Mouse (Mus musculus): Measurements from ENCODE around the gene Smarca2.

The Smarca2 gene

DNA sequence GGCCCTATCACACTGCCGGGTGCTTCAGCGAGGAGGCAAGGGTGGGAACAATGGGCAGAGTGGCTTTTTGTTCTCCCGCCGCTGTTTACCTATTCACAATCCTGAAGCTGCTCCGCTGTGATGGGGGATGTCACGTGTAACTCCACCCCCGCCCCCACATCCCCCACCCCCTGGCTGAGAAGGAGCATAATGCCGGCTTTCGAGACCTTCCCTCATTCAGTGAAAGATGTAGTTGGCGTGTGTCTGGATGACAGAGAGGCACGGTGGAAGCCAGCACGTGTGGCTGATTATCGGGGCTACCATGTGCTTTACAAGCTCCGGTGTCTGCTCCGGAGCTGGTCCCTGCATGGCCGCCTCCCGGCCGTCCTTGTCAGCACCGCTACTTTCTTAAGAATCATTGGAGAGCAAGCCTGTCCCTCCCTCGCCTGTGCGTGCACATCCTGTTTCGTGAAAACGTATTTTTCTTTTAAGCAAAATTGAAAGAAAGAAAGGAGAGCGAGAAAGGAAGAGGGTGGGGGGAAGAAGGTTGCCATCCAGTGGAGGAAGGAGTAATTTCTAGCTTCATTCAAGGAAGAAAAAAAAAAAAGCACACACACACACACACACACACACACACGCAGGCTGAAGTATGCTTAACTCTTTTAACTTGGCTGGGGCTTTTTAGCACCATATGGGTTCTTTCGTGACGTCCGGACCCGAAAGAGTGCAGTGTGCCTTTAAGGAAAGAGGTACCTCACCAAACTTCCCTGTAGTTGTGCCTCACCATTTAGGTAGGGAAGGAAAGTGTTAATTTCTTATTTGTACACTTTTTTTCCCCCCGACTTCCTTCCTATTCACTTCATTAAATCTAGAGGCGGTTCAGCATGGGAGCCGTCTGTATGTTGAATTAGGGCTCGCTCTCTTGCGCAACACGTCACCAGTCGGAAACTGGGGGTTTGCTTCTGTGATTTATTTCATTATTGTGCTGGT, 143.0 kb downstream of the Smarca2 start:
- DNase-seq (ENCODE audit: low spot score): peak; percentile 44

DNA sequence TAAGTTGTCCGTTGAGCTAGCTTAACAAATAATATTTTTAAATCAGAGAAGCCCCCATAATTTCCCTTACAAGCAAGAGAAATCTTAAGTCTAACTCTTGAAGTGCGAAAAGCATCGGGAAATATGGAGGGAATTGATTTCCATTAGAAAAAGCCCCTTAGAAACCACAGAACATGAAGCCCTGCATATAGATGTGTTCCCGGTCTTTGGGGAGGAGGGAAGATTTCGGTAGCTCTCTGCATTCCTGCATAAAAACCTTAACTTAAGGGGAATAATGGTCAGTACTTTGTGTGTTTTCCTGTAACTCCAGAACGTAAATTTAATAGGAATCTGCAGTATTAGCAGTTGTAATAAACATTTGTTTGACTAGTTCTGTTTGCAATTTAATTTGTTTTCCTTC, 143.8 kb downstream of the Smarca2 start:
- no peak for DNase-seq (ENCODE audit: low spot score)

DNA sequence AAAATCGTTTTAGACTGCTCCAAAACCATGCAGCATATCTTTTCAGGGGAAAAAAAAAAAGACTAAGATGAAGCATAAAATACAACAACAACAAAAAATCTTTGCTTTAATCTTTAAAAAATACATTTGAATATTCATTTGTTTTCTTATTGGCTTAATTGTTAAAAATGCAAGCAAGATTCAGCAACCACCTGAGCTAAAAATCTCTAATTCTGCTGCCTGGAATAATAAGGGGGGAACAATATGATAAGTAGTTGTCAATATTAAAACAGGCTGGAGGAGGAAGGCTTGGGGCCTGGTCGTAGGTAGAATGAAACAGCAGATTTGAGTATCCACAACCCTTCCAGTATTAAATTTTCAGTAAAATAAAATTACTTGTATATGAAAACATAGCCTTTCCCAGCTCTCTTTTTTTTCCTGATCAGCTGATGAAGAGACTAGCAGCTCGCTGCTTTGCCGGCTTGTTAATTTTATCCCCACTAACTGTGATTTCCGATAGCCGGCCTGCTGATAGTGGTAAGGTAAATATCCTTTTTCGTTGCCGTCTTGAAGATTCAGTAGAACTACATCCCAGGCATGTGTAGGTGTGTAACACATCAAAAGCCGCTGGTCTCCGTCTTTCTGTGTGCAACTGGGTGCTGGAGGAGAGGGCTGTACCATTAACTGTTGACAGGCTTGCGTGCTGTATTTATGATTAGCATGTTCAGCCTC, 144.7 kb downstream of the Smarca2 start:
- no peak for DNase-seq (ENCODE audit: low spot score)

DNA sequence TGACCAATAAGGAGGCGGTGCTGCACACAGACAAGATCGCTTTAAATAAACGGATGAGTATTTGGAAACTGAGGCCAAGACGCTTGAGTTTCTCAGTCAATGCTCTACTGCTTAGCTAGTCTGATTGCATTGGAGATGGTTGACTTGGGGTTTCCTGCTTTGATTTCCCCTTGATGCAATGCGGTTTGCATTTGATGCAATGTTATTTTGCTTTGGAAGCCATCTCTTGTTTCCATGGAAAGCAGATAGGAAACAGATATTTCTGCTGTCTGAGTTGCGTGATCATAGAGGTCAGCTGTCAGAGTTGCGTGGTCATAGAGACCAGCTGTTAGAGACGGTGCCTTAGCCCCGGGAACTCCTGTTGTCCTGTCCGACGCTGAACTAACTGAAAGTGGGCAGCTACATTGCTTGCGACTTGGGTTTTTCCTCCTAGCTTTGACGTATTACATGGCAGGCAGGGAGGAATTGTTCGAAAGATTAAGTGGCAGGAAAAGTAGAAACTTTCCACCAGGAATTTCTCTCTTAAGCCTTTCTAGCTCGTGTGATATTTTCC, 147.8 kb downstream of the Smarca2 start:
- no peak for DNase-seq (ENCODE audit: low spot score)

DNA sequence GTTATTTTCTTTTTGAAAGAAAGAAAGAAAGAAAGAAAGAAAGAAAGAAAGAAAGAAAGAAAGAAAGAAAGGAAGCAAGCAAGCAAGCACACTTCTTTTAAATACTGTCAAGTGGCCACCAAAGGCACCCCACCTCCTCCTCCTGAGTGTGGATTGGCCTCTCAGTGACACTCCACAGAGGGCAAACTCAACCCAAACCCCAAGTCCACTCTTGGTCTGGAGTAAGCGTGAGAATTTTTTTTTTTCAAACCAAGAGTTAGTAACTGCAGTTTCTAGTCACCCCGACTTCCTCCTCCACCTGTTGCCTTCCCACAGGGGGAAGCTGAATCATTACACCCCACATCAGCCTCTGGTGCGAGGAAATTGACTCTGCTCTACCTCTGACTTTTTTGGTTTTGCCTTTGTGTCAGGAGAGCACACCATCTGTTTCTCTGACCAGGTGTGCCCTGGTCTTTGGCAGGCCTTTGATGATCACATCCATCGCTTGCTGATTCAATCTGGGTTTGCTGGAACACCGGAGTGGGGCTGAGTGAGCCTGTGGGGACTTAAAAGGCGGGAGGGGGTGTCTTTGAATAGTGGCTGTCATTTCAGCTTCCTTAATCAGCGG, 148.5 kb downstream of the Smarca2 start:
- DNase-seq (ENCODE audit: low spot score): no peak

DNA sequence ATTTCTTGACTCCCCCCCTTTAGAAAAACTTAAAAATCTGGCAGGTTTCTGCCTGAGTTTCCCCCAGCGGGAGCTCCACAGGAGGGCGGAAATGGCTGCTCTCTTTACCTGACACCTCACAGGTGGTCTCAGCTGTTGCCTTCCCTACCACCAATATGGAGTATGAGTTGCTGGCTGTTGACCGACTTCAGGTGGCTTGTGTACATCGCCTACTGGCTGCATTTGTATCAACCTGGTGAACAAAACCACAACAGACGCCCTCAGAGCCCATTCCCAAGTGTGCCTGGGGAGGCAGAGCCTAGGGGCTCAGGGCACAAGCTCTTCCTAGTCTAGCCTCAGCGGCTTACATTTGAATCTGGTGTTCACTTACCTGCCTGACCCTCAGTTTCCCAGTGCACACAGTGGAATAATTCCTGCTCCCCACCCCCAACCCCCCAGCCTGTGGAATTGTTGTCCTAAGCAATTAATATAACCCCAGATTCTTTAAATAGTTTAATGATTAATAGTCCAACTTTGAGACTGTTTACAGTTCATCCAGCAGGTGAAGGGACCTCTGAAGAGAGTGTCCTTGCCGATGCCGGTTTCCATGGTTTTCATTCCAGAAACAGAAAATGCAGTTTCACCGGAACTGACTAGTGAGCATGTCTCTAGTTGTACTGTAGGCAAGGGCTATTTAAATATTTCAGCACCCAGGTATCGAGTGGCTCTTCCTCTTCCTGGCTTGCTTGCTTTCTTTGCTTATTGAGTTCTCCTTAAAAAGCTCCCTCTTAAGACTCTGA, 149.4 kb downstream of the Smarca2 start:
- DNase-seq (ENCODE audit: low spot score): no peak

DNA sequence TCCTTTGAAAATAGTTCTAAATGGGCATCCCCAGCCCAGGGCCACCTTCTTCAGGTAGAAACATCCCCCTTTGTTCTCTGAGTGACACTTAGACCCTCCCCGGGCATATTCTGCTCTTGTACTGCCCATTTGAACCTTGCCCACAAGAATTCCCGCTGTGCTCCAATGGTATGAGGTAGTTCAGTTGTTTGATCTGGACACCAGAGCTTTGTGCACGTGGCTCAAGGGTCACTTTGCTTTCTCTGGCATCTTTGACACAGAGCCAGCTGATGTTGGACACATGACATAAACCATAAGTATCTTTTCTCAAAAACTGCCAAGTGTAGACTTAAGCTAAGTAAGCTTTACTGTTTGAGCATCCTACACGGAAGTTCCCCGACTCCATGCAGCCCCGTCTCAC, 151.1 kb downstream of the Smarca2 start:
- DNase-seq (ENCODE audit: low spot score): no peak

DNA sequence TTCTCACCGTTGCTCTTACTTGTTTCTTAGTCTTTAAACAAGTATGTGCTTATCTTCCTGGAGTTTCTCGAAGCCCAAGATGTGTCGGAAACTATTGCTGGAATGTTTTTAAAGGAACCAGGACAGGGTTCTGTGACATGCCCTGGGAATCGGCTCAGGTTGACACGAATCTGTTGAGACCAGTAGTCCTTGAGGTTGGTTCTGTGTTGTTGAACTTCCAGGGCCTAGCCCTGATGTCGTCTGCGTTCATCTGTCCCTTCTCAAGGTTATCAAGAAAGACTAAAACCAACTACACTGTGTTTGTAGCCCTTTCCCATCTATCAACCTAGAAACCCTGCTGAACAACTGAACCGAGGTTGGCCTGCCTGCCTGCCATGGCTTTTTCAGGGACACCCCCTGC, 151.5 kb downstream of the Smarca2 start:
- DNase-seq (ENCODE audit: low spot score): no peak

DNA sequence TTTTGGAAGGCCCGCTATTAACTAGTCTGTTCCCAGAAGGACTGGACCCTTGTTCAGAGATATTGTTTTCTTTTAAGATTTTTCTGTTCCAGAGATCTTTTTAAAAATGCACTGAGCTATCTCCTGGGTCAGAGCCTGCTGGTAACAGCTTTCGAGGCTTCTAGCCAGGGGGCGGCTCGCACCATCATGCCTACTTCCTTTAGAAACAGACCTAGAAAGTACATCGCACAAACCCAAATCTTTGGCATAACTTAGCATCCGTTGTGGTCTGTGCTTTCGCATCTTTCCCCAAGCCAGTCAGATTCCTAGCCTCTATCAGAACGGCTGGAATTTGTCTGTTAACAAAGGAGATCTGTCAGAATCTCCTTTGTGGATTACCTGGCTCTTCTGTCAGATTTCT, 153.3 kb downstream of the Smarca2 start:
- DNase-seq (ENCODE audit: low spot score): no peak

DNA sequence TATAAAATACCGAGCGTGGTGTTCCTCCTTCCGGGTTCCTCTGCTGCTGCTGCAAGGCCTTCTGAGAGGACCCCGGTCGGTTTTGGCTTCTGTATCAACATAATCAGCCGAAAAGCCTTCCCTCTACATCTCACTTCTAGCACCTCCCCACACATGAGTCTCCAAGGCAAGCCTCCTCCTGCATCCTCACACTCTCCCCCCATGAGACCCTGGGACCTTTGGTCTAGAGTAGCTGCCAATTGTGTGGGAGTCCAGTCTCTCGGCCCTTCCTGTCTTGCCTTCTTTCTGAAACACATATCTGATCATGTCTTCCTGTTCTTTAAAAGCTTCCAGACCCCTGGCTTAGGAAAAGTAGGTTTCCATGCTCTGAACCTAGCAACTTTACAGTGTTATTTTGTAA, 153.8 kb downstream of the Smarca2 start:
- DNase-seq (ENCODE audit: low spot score): no peak

DNA sequence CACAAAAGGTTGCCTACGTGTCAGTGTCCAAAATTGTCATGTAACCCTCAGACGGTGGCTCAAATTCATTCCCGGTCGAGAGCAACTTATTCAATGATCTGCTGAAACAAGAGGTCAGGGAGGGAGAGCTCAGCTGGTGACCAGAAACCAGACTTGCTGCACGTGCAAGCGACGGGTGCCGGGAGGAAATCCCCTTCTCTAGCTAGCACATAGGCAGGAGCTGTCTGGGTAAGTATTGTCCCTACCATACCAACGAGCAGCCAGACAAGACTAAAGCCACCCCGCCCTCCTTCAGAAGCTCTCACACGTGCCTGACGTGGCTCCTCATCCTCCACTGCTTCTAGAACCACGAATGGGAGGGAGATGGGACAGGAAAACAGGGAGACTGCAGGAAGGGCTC, 154.4 kb downstream of the Smarca2 start:
- no peak for DNase-seq (ENCODE audit: low spot score)

DNA sequence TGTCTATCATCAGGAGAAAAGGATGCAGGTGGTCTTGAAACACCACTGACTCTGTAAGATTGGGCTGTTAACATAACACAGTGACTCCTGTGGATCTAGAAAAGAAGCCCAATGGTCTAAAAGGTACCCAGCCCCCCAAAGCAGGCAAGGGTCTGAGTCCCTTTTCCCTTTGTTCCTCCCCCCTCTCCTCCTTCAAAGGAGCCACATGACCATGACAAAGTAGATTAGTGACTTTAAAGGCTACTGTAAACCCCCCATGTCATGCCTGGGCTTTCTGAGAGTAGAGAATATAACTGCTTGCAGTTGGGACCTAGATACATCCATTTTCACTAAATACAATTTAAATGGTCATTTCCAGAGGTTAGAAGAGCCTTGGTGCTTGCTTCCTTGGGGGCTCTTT, 156.4 kb downstream of the Smarca2 start:
- no peak for DNase-seq (ENCODE audit: low spot score)

DNA sequence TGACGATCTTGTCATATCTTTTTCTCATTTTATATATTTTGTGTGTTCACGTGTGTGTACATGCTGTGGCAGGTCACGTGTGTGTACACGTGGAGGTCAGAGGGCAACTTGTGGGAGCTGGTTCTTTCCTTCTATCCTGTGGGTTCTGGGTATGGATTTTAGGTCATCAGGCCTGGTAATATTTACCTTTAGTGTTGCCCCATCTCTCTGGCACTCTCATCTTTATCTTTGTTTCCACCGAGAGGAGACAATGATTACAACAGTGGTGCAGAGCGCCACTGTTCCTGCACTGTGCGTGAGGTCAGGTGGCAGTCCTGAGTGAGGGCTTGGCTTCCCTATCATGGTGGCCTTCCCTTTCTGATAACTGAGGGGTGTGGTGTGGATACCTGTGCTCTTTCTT, 160.6 kb downstream of the Smarca2 start:
- DNase-seq (ENCODE audit: low spot score): no peak

DNA sequence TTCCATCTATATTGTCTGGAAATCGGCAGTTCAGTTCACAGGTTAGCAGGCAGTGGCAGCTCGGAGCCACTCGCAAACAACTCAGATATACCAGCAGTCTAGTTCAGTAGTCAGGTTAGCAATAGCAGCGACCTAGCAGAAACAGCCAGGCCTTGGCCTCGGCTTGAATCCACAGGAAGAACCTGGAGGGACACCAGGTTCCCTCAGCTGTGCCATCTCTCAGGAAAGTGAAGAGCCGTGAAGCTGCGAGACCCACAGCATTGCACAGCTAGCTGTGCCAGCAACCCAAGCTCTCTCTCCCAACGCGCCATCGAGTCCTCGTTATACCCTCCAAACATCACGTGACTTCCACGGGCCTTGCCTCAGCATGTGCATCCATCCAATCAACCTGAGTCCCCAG, 162.6 kb downstream of the Smarca2 start:
- DNase-seq (ENCODE audit: low spot score): no peak

DNA sequence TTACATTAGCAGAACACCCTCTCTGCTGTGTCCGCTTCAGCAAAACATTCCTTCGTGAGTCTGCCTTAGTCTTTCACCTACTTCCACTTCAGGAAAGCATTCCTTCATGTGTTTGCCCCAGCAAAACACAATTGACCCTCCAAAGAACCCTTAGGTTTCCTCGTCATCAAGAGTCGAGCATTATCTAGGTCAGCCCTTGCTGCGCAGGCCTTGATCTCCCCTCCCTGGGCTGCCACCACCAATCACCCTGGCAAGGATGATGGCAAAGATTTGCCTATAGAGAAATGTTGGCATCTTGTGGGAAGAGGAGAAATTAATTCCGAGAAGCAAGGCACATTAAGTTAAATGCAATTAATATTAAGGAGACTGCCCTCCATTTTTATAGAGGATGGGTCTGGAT, 163.1 kb downstream of the Smarca2 start:
- no peak for DNase-seq (ENCODE audit: low spot score)

DNA sequence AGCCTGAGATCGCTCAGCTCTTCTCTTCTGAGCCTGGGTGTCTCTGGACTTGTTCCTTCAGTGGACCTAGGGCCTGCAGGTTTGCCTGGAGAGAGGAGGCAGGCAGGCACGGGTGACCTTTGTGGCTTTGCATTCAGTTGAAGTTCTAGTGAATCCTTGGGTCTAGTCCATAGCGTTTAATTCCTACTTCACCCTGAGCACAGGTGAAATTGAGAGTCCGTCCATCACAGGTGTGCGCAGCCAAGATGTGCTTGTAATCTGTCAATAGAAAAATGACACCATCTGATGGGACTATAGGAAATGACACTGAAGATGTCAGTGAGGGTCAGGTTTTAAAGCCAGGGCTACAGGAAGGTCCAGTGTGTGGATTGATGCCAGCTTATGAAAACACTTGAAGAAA, 164.0 kb downstream of the Smarca2 start:
- no peak for DNase-seq (ENCODE audit: low spot score)

DNA sequence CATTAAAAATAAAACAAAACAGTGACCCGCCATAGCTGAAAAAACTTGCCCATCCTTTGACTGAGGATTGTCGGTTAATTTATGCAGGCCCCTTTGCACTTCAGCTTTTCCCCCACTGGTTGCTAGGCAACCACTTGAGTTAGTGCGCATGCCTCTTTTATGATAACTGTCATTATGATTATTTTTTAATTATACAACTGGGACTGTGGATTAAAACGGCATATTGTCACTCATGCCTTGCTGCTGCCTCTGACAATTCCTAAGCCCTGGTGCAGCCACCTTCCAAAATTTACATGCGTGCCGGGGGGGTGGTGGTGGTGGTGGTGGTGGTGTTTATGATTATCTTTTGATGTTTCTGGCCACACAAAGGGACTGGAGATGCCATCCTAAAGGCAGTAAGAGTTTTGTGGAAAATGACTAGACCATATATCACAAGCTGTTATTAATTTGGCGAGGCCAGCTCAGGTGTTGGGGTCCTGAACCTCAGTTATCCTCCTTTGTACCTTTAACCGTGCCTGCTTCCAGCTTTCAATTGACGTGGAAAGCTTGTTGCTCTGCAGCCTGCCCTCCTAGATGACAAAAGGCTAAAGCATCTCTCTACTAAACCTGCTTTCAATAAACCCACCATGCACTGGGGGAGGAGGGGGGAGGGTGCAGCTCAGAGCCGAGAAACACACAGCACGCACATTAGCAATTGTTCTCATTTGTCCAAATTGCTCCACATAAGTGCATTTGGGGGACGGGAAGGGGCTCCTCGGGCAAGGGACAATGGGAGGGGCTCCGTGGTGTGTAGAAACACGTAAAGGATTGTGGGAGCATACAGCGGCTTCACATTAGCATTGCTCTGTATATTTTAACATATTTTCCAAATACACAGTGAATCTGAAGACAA, 165.0 kb downstream of the Smarca2 start:
- DNase-seq (ENCODE audit: low spot score): no peak

DNA sequence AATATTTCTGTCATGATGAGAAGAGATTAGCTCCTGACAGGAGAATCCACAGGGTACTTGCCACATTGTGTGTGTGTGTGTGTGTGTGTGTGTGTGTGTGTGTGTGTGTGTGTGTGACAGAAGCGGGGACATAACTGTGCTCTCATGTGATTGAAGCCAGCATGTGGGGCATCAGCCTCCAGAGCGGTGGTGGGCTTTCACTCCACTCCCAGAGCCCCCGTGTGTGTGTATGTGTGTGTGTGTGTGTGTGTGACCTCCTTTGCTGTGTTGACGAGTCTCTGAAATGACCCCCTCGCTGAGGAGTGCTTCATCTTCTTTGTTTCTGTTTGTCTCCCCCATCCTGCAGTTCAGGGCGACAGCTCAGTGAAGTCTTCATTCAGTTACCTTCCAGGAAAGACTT, 165.7 kb downstream of the Smarca2 start:
- no peak for DNase-seq (ENCODE audit: low spot score)

DNA sequence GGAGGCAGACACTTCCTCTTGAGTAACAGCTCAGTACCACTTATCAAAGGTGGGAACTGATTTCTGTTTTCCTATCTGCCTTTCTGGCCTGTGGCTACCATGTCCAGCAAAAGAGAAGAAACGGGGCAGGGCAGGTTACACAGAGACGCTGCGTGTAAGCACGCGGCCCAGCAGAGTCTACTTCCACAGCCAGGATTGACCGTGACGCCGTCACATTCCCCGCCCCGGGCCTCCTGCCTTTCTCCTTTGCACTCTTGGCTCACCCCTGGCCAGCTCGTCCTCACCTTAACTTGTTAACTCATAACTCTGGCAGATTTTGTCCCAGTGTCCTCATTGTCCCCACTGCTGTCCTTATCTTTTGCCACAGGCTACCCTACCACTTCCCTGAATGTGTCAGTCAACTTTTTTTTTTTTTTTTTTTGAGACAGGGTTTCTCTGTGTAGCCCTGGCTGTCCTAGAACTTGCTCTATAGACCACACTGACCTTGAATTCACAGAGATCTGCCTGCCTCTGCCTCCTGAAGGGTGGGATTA, 167.3 kb downstream of the Smarca2 start:
- DNase-seq (ENCODE audit: low spot score): no peak

All from ovary, postnatal 10 days (tissue).